Mouse (Mus musculus) heart, postnatal 36 days (tissue): ENCODE measurements around the gene Wdr64. TPM values are rescaled to one million over a fixed set of nuclear protein-coding genes. Genes with fewer than 3 reads are reported as not detected.

ENCODE experiments used
- DNase-seq, 2 experiments: peaks; one replicate each; pipeline ENCODE4 v3.0.0; 2021 to 2022
- intact Hi-C: fragments of 180-260 bp; cut with DNase I; formaldehyde crosslinking; loops from one replicate; pipeline ENCODE4 v1.15.1; 2025
- total RNA-seq, 2 experiments: library from RNA; stranded (reverse); gene quantifications; 2 replicates each; pipeline ENCODE4 v1.2.3; 2021

The Wdr64 gene
- total RNA-seq, 2 experiments from 2014 or later = not detected

DNA sequence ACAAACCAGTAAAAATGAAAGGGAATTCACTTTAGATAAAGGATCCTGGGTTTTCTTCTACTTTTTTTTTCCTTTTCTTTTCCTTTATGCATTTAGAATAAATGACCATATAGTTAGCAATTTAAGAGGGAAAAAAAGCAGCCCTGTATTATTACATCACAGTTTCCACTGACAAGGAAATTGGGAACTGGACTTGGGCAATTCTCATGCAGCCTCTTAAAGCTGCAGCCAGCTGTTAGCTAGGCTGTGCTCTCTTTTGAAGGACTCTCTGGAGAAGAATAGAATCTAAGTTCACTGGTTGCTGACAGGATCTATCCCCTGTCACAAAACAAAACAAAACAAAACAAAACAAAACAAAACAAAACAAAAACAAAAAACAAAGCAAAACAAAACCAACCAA is 9.6 kb downstream of the Wdr64 start:
- intact Hi-C loops = no loop called here
- DNase-seq = no peak

DNA sequence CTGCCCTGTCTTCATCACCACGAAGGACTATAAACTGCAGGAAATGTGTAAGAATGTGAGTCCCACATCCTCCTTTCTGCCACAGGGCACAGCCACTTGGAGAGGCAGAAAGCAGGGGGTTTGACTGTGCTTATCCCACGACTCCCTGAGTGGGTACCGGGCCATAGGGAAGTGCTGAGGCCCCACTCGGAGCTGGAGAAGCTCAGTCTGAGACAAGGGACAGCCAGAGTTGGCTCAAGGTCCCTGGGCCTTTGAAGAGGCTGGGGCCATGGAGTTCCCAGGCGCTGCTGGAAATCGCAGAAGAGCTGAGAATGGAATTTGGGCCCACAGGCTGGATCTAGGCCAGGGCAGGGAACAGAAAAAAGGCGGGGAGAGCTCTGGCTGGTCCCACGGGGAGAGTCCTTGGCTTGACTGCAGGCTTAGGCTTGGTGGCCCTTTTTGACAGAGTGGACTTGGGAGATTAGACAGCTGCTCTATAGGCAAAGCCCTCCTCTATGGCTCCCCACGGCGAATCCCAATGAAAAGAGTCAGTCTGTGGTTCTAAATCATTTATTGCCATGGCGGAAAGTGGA is 14.0 kb downstream of the Wdr64 start:
- intact Hi-C loops = no loop called here
- peak; percentile 34 to 50 for DNase-seq

DNA sequence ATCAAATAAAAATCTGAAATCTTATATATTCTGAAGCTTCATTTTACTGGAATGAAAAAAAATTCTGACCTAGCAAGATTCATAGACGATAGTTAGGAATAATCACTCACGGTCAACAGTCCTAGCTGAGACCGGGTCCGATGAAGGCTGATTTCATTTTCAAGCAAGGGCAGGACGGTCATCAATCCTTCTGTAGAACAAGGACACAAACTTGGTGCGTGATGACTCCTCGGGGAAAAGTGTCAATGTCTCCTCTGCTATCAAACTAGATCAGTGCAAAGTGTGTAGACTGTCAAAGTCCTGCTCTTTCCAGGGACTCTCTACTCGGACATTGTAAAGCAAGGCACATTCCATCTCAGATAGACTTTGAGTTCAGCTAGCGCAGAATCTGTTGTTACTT is 18.4 kb downstream of the Wdr64 start:
- intact Hi-C loops = no loop called here
- no peak for DNase-seq

DNA sequence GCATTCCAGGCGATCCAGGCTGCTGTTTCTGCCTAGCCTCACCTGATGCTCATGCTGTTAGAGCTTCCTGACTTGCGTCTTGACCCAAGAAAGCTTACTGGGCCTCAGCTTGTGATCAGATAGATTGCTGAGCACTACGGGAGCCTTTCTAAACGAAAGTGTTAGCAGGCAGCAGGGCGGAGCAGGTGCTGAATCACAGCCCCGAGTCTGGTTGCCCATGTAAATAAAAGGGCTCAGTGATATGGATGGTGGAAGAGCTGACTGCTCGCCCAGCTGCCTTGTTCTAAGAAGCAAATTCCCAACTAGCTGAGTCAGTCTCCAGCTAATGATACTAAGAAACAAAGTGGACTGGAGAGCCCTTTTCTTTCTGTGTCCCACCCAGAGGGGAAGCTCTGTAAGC is 27.4 kb downstream of the Wdr64 start:
- intact Hi-C loops = no loop called here
- DNase-seq = no peak

DNA sequence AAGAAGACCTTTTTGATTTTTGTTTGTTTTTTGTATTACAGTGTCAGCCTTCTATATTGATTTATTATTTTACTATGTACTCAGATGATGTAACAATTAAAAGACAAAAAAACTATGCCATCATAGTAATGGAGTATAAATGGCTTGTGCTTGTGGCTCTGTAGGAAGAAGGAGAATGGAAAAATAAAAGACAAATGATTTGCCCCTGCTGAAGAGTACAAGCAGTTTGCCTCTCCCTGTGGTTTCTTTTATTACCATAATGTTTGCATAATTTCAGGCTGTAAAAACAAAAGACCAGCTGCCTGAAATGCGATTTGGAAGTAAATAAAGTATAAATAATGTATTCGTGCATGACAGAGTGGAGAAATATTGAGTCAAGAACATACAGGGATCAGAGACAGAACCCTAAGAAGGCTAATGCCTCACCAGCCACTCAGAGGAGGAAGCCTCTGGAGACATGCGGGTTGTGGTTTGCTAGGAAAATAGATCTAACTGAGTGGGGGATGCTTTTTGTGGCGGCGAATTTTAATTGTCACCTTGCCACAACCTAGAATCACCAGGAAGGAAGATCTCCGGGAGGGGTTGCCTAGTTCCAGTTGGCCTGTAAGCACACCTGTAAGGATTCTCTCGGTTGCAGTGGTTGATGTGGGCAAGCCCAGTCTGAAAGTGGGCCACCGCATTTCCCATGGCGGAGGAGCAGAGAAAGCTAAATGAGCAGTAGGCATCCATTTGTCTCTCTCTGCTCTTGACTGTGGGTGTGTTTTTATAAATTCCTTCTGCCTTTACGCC is 56.4 kb downstream of the Wdr64 start:
- intact Hi-C loops = no loop called here

DNA sequence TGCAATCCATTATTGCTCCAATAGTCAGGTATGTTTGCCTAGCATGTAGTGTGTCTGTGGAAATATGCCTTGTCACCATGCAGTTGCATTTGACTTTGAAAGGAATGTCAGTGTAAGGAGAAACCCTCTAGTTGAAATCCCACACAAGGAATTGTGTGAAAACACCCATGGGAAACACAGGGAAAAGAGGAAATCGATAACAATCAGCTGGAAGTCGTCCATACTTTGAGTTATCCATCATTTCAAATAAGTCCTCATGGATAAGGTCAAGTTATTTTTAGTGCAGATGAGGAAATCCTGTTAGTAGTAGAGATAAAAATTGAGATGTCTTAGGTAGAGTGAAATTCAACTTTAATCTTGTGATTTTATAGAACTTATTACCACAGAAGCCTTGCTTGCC is 96.3 kb downstream of the Wdr64 start:
- no peak for DNase-seq
- intact Hi-C loops = no loop called here

More for the DNA sequence above, 56.4 kb downstream of the Wdr64 start:
- no peak for DNase-seq

DNA sequence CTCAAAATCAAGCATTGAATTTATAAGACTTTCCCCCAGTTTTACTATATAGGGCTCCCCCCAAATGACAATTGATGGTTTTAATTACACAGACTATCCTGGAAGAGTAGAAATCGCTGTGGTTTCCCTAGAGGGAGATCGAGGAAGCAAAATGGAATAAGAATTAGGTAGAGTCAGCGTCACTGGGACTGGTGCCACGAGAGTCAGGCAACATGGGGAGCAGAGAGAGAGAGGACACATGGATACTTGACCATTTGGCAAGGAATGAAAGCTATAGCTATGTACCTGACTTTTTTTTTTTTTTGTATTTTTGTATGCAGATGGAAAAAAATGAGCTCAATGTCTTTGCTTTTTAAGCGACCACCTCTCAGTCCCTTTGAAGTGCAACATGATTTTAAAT is 110.0 kb downstream of the Wdr64 start:
- DNase-seq = no peak
- intact Hi-C loops = no loop called here

DNA sequence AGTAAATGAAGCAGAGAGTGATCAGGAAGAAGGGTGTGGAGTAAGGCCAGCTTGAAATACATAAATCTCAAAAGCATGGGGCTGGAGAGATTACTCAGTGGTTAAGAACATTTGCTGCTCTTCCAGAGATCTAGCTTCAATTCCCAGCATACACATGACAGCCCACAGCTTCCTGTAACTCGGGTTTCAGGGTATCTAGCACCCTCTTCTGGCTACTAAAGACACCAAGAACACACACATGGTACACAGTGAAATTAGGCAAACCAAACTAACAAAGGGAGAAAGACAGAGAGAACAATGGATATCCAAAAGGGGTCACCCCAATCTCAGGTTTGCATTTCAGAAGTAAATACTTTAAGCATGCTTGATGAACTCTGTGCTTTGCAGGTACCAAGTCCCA is 113.2 kb downstream of the Wdr64 start:
- intact Hi-C loops = no loop called here
- no peak for DNase-seq

DNA sequence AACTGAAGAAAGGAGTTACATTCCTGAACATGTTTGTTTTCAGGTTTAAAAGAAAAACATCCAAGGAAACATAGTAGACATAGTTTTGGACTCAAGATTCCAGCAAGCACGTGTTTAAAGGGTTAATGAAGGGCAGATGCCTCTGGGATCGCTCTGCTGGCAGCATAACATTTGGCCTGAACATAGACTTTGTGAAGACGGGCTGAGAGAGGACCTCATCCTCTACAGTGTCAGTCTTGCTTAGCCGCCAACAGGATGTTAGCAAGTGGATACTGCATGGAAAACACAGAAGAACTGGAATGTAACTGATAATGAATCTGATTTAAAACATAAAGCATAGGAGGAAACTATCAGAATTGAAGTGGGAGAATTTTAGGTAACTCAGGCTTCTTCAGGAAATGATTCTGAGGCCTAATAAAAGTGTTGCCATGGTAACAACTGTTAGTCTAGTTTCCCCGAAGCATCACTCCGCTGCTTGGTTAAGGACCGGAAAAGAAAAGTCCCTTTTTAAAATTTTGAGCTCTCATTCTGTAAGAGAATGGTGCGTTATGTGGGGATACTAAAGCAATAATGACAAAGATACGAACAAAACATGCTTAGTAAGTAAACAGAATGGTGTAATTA is 125.5 kb downstream of the Wdr64 start:
- intact Hi-C loops = no loop called here
- no peak for DNase-seq

DNA sequence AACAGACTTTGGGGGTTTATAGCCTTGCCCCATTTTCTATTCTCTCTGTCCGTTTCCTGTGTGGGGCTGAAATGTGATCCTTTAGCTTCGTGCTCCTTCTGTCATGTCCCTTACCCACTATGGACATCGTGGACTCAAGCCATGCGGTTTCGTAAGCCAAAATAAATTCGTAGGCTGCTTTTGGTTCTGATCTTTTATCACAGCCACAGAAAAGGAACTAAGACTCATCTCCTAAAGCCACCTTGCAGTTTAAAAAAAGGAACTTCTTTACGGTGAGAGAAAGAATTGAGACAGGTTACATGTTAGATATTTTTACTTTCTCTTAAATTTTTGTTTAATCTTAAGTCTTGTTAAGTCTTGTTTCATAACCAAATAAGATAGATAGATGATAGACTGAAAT is 130.1 kb downstream of the Wdr64 start:
- DNase-seq = no peak
- intact Hi-C loops = no loop called here

DNA sequence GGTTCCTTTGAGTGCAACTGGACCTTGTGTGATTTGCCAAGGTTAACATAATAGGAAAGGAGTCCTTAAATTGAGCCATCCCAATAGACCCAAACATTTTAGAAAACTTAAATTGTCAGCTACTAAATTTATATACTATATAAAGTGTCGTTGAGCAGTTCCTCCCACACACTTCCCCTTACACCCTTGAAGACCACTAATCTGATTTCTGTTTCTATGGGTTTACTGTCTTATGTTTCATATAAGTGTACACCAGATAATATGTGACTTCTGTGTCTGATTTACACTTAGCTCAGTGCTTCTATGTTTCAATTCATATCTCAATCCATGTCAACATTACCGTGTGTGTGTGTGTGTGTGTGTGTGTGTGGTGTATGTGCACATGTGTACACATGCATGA is 130.8 kb downstream of the Wdr64 start:
- no peak for DNase-seq
- intact Hi-C loops = no loop called here

DNA sequence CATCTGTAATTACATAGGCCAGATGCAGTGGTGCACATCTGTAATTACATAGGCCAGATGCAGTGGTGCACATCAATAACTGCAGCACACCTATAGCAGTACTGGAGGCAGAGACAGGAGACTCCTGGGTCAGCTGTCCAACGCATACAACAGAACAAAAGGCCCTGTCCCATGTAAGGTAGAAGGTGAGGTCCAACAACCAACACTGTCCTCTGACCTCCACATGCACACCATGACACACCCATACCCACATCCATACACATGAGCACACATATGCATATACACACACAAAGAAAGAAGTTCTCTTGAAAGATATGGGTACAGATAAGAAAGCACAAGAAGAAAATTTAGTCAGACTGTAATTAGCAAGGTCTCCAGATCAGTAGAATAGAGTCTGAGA is 157.1 kb downstream of the Wdr64 start:
- intact Hi-C loops = no loop called here
- DNase-seq = no peak

Other genes starting within 250 kb of the Wdr64 start
- gene Rgs7, start 206.1 kb upstream of the Wdr64 start, total RNA-seq = 1 to 10 TPM; 1.4 to 1.7 TPM
- under 1 TPM; 0.44 to 0.51 TPM for gene Kmo, start 78.2 kb upstream of the Wdr64 start, total RNA-seq
- gene Fh1, start 73.0 kb upstream of the Wdr64 start, total RNA-seq = 100 to 1,000 TPM; 598 to 639 TPM
- gene Opn3, start 5.8 kb upstream of the Wdr64 start, total RNA-seq = 1 to 10 TPM; 7.2 to 9.9 TPM
- gene Chml, start 5.7 kb upstream of the Wdr64 start, total RNA-seq = 10 to 100 TPM; 10.1 to 10.6 TPM
- gene Exo1, start 182.0 kb downstream of the Wdr64 start, total RNA-seq = under 1 TPM; 0.11 to 0.53 TPM
- gene Gm38100, start 221.7 kb downstream of the Wdr64 start, total RNA-seq = not detected